Mouse (Mus musculus): ENCODE measurements around the gene Cpsf6. TPM values are rescaled to one million over a fixed set of nuclear protein-coding genes. Genes with fewer than 3 reads are reported as not detected.
A peak's percentile ranks its signal among the peaks of the same experiment; 100 is the strongest.
"Not testable (repeated sequence)": the region's sequence is repeated elsewhere in the genome, so short reads cannot be mapped to it uniquely, and the experiment has no call there.

Cpsf6 gene
- total RNA-seq, 2 experiments from 2014 or later, result 94.5 to 120 TPM

GRCm38 (mm10) chr10:117402403-117403333 lies 22.9 kb upstream of the Cpsf6 start:
- no peak for DNase-seq (ENCODE audit: low spot score in 2 of 2)
- intact Hi-C loops (cut with DNase I), result no loop called here

GRCm38 (mm10) chr10:117401364-117401763 lies 21.5 kb upstream of the Cpsf6 start:
- intact Hi-C loops (cut with DNase I), result no loop called here
- no peak for DNase-seq (ENCODE audit: low spot score in 2 of 2)

- no peak for DNase-seq (ENCODE audit: low spot score in 2 of 2)
- intact Hi-C loops (cut with DNase I), result no loop called here
These were observed 20.6 kb upstream of the Cpsf6 start for GRCm38 (mm10) chr10:117400246-117400954.

GRCm38 (mm10) chr10:117399839-117400238 lies 20.0 kb upstream of the Cpsf6 start:
- no peak for DNase-seq (ENCODE audit: low spot score in 2 of 2)
- intact Hi-C loops (cut with DNase I), result no loop called here

- DNase-seq (ENCODE audit: low spot score in 2 of 2), result no peak
- intact Hi-C loops (cut with DNase I), result no loop called here
These were observed 19.4 kb upstream of the Cpsf6 start for GRCm38 (mm10) chr10:117399196-117399595.

GRCm38 (mm10) chr10:117398044-117398780 lies 18.4 kb upstream of the Cpsf6 start:
- intact Hi-C loops (cut with DNase I), result no loop called here
- DNase-seq (ENCODE audit: low spot score in 2 of 2), result no peak

- DNase-seq (ENCODE audit: low spot score in 2 of 2), result peak; percentile 48 to 50
- intact Hi-C loops (cut with DNase I), result no loop called here
These were observed 17.4 kb upstream of the Cpsf6 start for GRCm38 (mm10) chr10:117397106-117397625.

- DNase-seq (ENCODE audit: low spot score in 2 of 2), result no peak
- intact Hi-C loops (cut with DNase I), result no loop called here
These were observed 16.7 kb upstream of the Cpsf6 start for GRCm38 (mm10) chr10:117396386-117397048.

GRCm38 (mm10) chr10:117395801-117396200 lies 16.0 kb upstream of the Cpsf6 start:
- intact Hi-C loops (cut with DNase I), result no loop called here
- DNase-seq (ENCODE audit: low spot score in 2 of 2), result no peak

- no peak for DNase-seq (ENCODE audit: low spot score in 2 of 2)
- intact Hi-C loops (cut with DNase I), result no loop called here
These were observed 15.1 kb upstream of the Cpsf6 start for GRCm38 (mm10) chr10:117394738-117395550.

- DNase-seq (ENCODE audit: low spot score in 2 of 2), result no peak
- intact Hi-C loops (cut with DNase I), result no loop called here
These were observed 14.1 kb upstream of the Cpsf6 start for GRCm38 (mm10) chr10:117393891-117394395.

- intact Hi-C loops (cut with DNase I), result no loop called here
- DNase-seq (ENCODE audit: low spot score in 2 of 2), result no peak
These were observed 13.5 kb upstream of the Cpsf6 start for GRCm38 (mm10) chr10:117393196-117393890.

- DNase-seq (ENCODE audit: low spot score in 2 of 2), result no peak
- intact Hi-C loops (cut with DNase I), result no loop called here
These were observed 13.0 kb upstream of the Cpsf6 start for GRCm38 (mm10) chr10:117392832-117393195.

- DNase-seq (ENCODE audit: low spot score in 2 of 2); intact Hi-C loops (cut with DNase I): not testable (repeated sequence)
These were observed 12.6 kb upstream of the Cpsf6 start for GRCm38 (mm10) chr10:117392397-117392796.

GRCm38 (mm10) chr10:117391801-117392200 lies 12.0 kb upstream of the Cpsf6 start:
- intact Hi-C loops (cut with DNase I), result no loop called here
- no peak for DNase-seq (ENCODE audit: low spot score in 2 of 2)

- intact Hi-C loops (cut with DNase I), result no loop called here
- no peak for DNase-seq (ENCODE audit: low spot score in 2 of 2)
These were observed 11.2 kb upstream of the Cpsf6 start for GRCm38 (mm10) chr10:117391057-117391456.

- no peak for DNase-seq (ENCODE audit: low spot score in 2 of 2)
- intact Hi-C loops (cut with DNase I), result no loop called here
These were observed 10.4 kb upstream of the Cpsf6 start for GRCm38 (mm10) chr10:117389904-117390875.
